ENCODE assay signal across 8 mouse cellular contexts in genomic region chr16:17508546-17509239, GRCm38 (mm10). TPM values are rescaled to one million over a fixed set of nuclear protein-coding genes. Genes with fewer than 3 reads are reported as not detected.
DNase-seq lines count a peak whose midpoint lies in the region; ATAC-seq and TF ChIP-seq lines count a peak whose summit lies in the region.

Lztr1 (plus strand) TSS chr16:17508688.

- TF ChIP-seq CTCF in cortical plate, adult 2 months (IDR thresholded peaks at IDR 0.05; ENCODE audit: extremely low read depth, insufficient read depth, low read length): no peak

- peak within 1 kb of the TSS; percentile 64 for H3K4me3 ChIP-seq in cortical plate, adult 2 months (ENCODE audit: insufficient read depth, low read length)

- peak; percentile 98 for ATAC-seq in activated CD4-positive, CD25-positive, alpha-beta regulatory T cell, adult 4 months
- peak; percentile 93 for ATAC-seq in megakaryocyte progenitor cell, adult 5-6 weeks (replicated peaks; ENCODE audit: poor library complexity)

- peaks cover 5% of the 10 kb centered on the region; the same call in 1 of the 2 replicates for H3K4me1 ChIP-seq in cortical plate, adult 2 months (ENCODE audit: control insufficient read depth, insufficient read depth, low read length)

- peak within 1 kb of the TSS; percentile 77 for H3K27ac ChIP-seq in cortical plate, adult 2 months (ENCODE audit: insufficient read depth, low read length)

- peak; percentile 59; the same call in 1 of the 2 replicates for TF ChIP-seq POLR2A in cortical plate, adult 2 months (IDR thresholded peaks at IDR 0.05; ENCODE audit: extremely low read depth, insufficient read depth, low read length)

- DNase-seq in gastrocnemius, postnatal 10 days: peak; percentile 84
- peak; percentile 93 for DNase-seq in induced T-regulatory cell, adult 2 months (ENCODE audit: low read depth)
- DNase-seq in left cerebral cortex, adult 9 months (ENCODE audit: low spot score in 2 of 2): peak; percentile 67 to 90
- peak; percentile 85 for DNase-seq in right cerebral cortex, postnatal 14 days
- peak; percentile 89 for DNase-seq in urinary bladder, postnatal 36 days (ENCODE audit: low spot score in 2 of 2)

RNA-seq across cellular contexts. Expression of gene Lztr1, which starts in this region (rescaled TPM):
- 10 to 100 TPM; 41.0 to 47.1 TPM for polyA plus RNA-seq in activated CD4-positive, CD25-positive, alpha-beta regulatory T cell, adult 4 months (2017; shearing (Covaris generic))
- polyA plus RNA-seq in cortical plate, adult 2 months (2012; rRNA removed): 330 and 345 TPM in 2 replicates
- 10 to 100 TPM; 27.1 to 39.5 TPM for total RNA-seq in gastrocnemius, postnatal 10 days (2021)
- 25.1 and 25.7 TPM in 2 replicates for total RNA-seq in megakaryocyte progenitor cell, adult 5-6 weeks (2015)
- 29.5 and 40.4 TPM in 2 replicates for total RNA-seq in megakaryocyte progenitor cell, adult 5-6 weeks (2017)

Comparison
In these comparisons a context has a peak if more than half of its experiments do, and no peak if none do; other contexts are left out.
1. Peak in every context shown above with its lines: DNase-seq, ATAC-seq, H3K4me3 ChIP-seq and H3K27ac ChIP-seq.